Mouse (Mus musculus) limb, embryonic 13.5 days (tissue): ENCODE results near the gene Pheta1. TPM values are rescaled to one million over a fixed set of nuclear protein-coding genes. Genes with fewer than 3 reads are reported as not detected.

ENCODE experiments used
- ATAC-seq: fragments of 200-750 bp; cut with Nextera tagmentation; 2 replicates; pipeline ENCODE4 v1.8.0; 2017; ENCODE audit warnings: low read depth, moderate number of reproducible peaks, moderate TSS enrichment; ENCODE audit not compliant: low FRiP score
- H3K27ac ChIP-seq: fragments of 300-500 bp; sonication (generic); 2 replicates; pipeline ENCODE4 v1.5.1; 2015; ENCODE audit warnings: inconsistent platforms, mild to moderate bottlenecking, moderate library complexity
- H3K27me3 ChIP-seq: fragments of 300-500 bp; sonication (generic); 2 replicates; pipeline ENCODE4 v1.6.1; 2015; ENCODE audit warnings: mild to moderate bottlenecking, inconsistent platforms
- H3K36me3 ChIP-seq: fragments of 300-500 bp; sonication (generic); 2 replicates; pipeline ENCODE4 v1.6.1; 2015; ENCODE audit warnings: inconsistent platforms, mild to moderate bottlenecking, moderate library complexity
- H3K4me1 ChIP-seq: fragments of 300-500 bp; sonication (generic); 2 replicates; pipeline ENCODE4 v1.6.1; 2015; ENCODE audit warnings: inconsistent platforms
- H3K4me2 ChIP-seq: fragments of 300-500 bp; sonication (generic); replicated peaks from 2 replicates; pipeline ENCODE4 v1.6.1; 2015; ENCODE audit warnings: inconsistent platforms, mild to moderate bottlenecking, moderate library complexity
- H3K4me3 ChIP-seq: fragments of 300-500 bp; sonication (generic); 2 replicates; pipeline ENCODE4 v1.5.1; 2015; ENCODE audit warnings: moderate library complexity, mild to moderate bottlenecking, inconsistent platforms
- H3K9ac ChIP-seq: fragments of 300-500 bp; sonication (generic); 2 replicates; pipeline ENCODE4 v1.6.1; 2015; ENCODE audit warnings: mild to moderate bottlenecking, inconsistent platforms
- H3K9me3 ChIP-seq: fragments of 300-500 bp; sonication (generic); 2 replicates; pipeline ENCODE4 v1.6.1; 2016; ENCODE audit warnings: inconsistent platforms
- WGBS: fragments of 180-500 bp; shearing (Covaris S2); methylation state at CpG from one replicate; pipeline ENCODE4 v1.1.7; 2015; 5-methylcytosine and 5-hydroxymethylcytosine counted together
- polyA plus RNA-seq: library from polyadenylated mRNA; unstranded; fragments of >200 nt; fragmentation: Nextera tagmentation; extraction: Ambion mirVana; gene quantifications from 2 replicates; pipeline ENCODE4 v1.2.1, GENCODE M21; 2015

Gene Pheta1
- 38.5 and 43.4 TPM in 2 replicates for polyA plus RNA-seq

- WGBS, result under 1% methylated on average over 42 of the region's 42 CpGs
- peaks cover 31% of the 10 kb centered on the region for H3K36me3 ChIP-seq
These were observed at the start of gene Pheta1 for GRCm38 (mm10) chr5:121848743-121849142. Gene Pheta1 (plus strand): TSS chr5:121848984.

GRCm38 (mm10) chr5:121807186-121807585 lies 41.6 kb upstream of the Pheta1 start:
- Histone ChIP-seq H3K9ac (no peak overlapping the region), H3K4me1 (no peaks in the 10 kb centered on the region), H3K27me3 (no peaks in the 10 kb centered on the region), H3K9me3 (no peaks in the 10 kb centered on the region), H3K27ac (no peak overlapping the region), H3K4me3 (no peak overlapping the region), H3K4me2 (no peak overlapping the region), H3K36me3 (peaks cover 76% of the 10 kb centered on the region)
- WGBS, result 87% methylated on average over 3 of the region's 3 CpGs
- no peak for ATAC-seq

More at GRCm38 (mm10) chr5:121848743-121849142, at the start of gene Pheta1:
- H3K9me3 ChIP-seq, result no peaks in the 10 kb centered on the region
- H3K4me2 ChIP-seq, result peak within 1 kb of the TSS; percentile 76
- H3K27ac ChIP-seq, result peak within 1 kb of the TSS; percentile 61
- H3K9ac ChIP-seq, result peak within 1 kb of the TSS; percentile 88
- peaks cover 30% of the 10 kb centered on the region for H3K4me1 ChIP-seq
- H3K4me3 ChIP-seq, result peak within 1 kb of the TSS; percentile 88
- H3K27me3 ChIP-seq, result peaks cover 19% of the 10 kb centered on the region
- peak; percentile 92 for ATAC-seq

DNA sequence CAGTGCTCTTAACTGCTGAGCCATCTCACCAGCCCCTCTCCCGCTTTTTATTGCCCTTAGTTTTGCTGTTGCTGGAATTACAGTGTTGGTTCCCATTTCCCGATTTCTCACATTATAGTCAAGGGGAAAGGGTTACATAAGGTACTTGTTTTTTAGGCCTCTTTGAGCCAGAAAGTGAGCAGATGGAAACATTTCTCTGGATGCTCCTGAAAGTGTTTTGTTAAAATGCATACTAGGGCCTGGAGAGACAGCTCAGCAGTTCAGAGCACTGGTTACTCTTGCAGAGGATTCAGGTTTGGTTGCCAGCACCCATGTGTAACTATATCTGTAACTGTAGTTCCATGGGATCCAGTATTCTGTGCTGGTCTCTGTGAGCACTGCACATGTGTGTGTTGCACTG lies 40.6 kb upstream of the Pheta1 start:
- no peak overlapping the region for H3K9ac ChIP-seq
- no peaks in the 10 kb centered on the region for H3K27me3 ChIP-seq
- H3K36me3 ChIP-seq, result peaks cover 76% of the 10 kb centered on the region
- H3K27ac ChIP-seq, result no peak overlapping the region
- no peak for ATAC-seq
- no peaks in the 10 kb centered on the region for H3K9me3 ChIP-seq
- H3K4me1 ChIP-seq, result no peaks in the 10 kb centered on the region
- WGBS, result 86% methylated on average over 2 of the region's 2 CpGs
- H3K4me3 ChIP-seq, result no peak overlapping the region
- H3K4me2 ChIP-seq, result no peak overlapping the region

DNA sequence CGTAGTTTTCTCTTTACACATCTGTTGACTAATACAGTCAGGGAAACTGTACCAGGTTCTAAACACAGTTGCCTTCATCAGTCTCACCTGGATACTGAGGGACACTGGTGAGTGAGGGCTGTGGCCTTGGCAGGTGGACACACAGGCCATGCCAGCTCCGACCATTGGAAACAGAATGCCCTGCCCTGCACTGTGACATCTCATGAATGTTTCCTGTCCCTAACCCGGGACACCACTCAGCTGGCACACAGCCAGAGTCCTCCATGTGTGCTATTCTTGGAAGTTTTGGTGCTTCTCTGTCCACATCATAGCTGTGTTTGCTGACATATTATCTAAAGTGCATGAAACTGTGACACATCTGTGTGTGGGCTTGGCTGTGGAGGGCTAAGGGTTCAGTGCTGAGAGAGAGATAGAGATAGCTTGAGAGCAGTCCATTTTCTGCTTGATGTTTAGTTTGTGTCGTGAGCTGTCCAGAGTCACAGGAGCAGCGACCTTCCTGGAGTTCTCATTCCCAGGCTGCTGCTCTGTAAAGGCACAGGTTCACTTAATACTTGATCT lies 39.0 kb upstream of the Pheta1 start:
- H3K36me3 ChIP-seq, result peaks cover 74% of the 10 kb centered on the region
- WGBS, result 84% methylated on average over 5 of the region's 5 CpGs
- ATAC-seq, result no peak
- no peaks in the 10 kb centered on the region for H3K9me3 ChIP-seq
- no peak overlapping the region for H3K9ac ChIP-seq
- no peaks in the 10 kb centered on the region for H3K4me1 ChIP-seq
- no peak overlapping the region for H3K27ac ChIP-seq
- no peak overlapping the region for H3K4me2 ChIP-seq
- no peaks in the 10 kb centered on the region for H3K27me3 ChIP-seq
- no peak overlapping the region for H3K4me3 ChIP-seq

GRCm38 (mm10) chr5:121810331-121811151 lies 38.2 kb upstream of the Pheta1 start:
- H3K4me2 ChIP-seq, result no peak overlapping the region
- 88% methylated on average over 17 of the region's 17 CpGs for WGBS
- H3K9ac ChIP-seq, result no peak overlapping the region
- peaks cover 77% of the 10 kb centered on the region for H3K36me3 ChIP-seq
- ATAC-seq, result no peak
- H3K9me3 ChIP-seq, result no peaks in the 10 kb centered on the region
- H3K27me3 ChIP-seq, result no peaks in the 10 kb centered on the region
- no peak overlapping the region for H3K27ac ChIP-seq
- H3K4me3 ChIP-seq, result no peak overlapping the region
- H3K4me1 ChIP-seq, result no peaks in the 10 kb centered on the region

DNA sequence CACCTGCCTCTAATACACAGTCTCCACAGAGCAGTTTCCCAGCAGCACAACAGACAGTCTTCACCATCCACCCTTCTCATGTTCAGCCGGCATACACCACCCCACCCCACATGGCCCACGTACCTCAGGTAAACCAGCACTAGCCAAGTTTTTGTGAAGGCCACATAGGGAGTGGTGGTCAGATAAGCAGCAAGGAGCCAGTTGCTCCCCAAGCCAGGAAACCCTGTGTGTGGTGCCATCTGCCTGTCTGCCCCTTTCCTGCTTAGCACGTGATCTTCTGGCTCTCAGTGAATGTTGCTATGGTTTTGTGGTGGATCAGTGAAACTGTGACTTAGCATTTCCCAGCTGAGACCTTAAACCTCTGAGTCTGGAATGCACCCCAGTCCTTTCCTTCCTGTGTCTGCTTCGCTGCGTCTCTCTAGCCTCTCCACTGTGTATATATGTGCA lies 37.3 kb upstream of the Pheta1 start:
- 88% methylated on average over 5 of the region's 5 CpGs for WGBS
- Histone ChIP-seq H3K27ac (no peak overlapping the region; the same call in 1 of the 2 replicates), H3K9ac (no peak overlapping the region), H3K4me2 (no peak overlapping the region), H3K36me3 (peaks cover 80% of the 10 kb centered on the region), H3K4me1 (no peaks in the 10 kb centered on the region), H3K4me3 (no peak overlapping the region), H3K9me3 (no peaks in the 10 kb centered on the region), H3K27me3 (no peaks in the 10 kb centered on the region)
- ATAC-seq, result no peak

DNA sequence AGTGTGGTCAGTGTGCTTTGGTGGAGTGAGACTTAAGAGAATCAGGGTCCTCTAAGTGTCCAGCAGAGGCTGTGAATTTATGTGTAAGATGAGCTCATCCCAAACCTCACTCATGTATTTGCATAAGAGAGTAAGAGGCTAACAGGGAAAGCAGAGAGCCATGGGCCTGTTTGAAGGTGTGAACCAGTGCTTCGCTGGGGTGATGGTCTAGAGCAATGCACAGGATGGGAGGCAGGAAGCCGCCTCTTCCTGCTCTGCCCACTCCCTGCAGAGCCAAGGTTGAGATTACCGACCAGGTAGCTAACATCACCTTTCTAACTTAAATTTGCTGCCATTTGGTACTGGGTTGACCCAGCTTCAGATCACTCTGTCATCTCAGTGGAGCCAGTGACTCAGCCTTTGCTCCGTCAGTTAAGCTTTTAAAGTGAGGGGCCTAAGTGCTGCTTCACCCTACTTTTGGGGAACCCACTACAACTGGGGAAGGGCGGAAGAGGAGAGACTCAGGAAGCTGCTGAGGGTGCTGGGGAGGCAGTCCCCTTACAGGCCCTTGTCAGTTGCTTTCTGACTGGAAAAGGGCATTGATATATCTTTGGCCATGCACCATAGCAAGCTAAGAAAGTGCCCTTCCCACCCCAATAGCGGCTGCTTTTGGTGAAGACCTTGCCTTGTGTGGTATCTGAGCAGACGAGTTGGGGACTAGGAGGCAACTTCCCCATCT lies 36.1 kb upstream of the Pheta1 start:
- H3K9me3 ChIP-seq, result no peaks in the 10 kb centered on the region
- H3K4me1 ChIP-seq, result no peaks in the 10 kb centered on the region
- no peak for ATAC-seq
- no peak overlapping the region; the same call in 1 of the 2 replicates for H3K27ac ChIP-seq
- peaks cover 86% of the 10 kb centered on the region for H3K36me3 ChIP-seq
- H3K4me2 ChIP-seq, result no peak overlapping the region
- H3K9ac ChIP-seq, result no peak overlapping the region
- WGBS, result 84% methylated on average over 7 of the region's 7 CpGs
- no peaks in the 10 kb centered on the region for H3K27me3 ChIP-seq
- H3K4me3 ChIP-seq, result no peak overlapping the region

GRCm38 (mm10) chr5:121813744-121814143 lies 35.0 kb upstream of the Pheta1 start:
- no peak overlapping the region for H3K4me2 ChIP-seq
- H3K27ac ChIP-seq, result peak overlapping the region; percentile 52; the same call in 1 of the 2 replicates
- no peaks in the 10 kb centered on the region for H3K9me3 ChIP-seq
- WGBS, result 94% methylated on average over 10 of the region's 10 CpGs
- no peak overlapping the region for H3K9ac ChIP-seq
- no peaks in the 10 kb centered on the region for H3K27me3 ChIP-seq
- H3K4me1 ChIP-seq, result no peaks in the 10 kb centered on the region
- ATAC-seq, result no peak
- H3K36me3 ChIP-seq, result peaks cover 88% of the 10 kb centered on the region
- H3K4me3 ChIP-seq, result no peak overlapping the region

GRCm38 (mm10) chr5:121815067-121815466 lies 33.7 kb upstream of the Pheta1 start:
- Histone ChIP-seq H3K36me3 (peaks cover 96% of the 10 kb centered on the region), H3K27ac (no peak overlapping the region), H3K4me1 (no peaks in the 10 kb centered on the region), H3K9ac (no peak overlapping the region), H3K4me3 (no peak overlapping the region), H3K4me2 (no peak overlapping the region), H3K9me3 (no peaks in the 10 kb centered on the region), H3K27me3 (no peaks in the 10 kb centered on the region)
- 57% methylated on average over 3 of the region's 3 CpGs for WGBS
- ATAC-seq, result peak; percentile 45; the same call in 1 of the 2 replicates

GRCm38 (mm10) chr5:121815867-121816380 lies 32.9 kb upstream of the Pheta1 start:
- H3K36me3 ChIP-seq, result peaks cover 96% of the 10 kb centered on the region
- H3K9ac ChIP-seq, result no peak overlapping the region
- no peak overlapping the region for H3K4me2 ChIP-seq
- no peaks in the 10 kb centered on the region for H3K4me1 ChIP-seq
- H3K4me3 ChIP-seq, result no peak overlapping the region
- no peaks in the 10 kb centered on the region for H3K9me3 ChIP-seq
- 90% methylated on average over 8 of the region's 8 CpGs for WGBS
- no peak for ATAC-seq
- H3K27ac ChIP-seq, result no peak overlapping the region
- H3K27me3 ChIP-seq, result no peaks in the 10 kb centered on the region

DNA sequence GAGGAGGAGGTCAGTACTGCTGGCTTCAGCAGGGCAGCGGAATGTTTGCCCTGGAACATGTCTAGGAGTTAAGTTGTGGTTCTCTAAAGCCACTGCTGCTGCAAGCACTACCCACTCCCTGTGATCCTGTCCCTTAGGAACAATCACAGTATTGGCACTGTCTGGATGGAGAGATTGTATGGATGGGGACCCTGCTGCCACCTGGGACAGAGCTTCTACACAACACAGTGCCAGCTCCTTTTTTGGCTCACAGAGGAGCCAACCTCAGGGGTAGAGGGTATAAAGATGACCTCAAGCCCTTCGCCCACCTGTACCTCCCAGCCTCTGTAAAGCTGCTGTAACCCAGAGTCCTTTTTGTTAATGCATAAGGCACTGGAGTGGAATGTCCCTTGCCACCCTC lies 32.2 kb upstream of the Pheta1 start:
- Histone ChIP-seq H3K27ac (no peak overlapping the region), H3K27me3 (no peaks in the 10 kb centered on the region), H3K9me3 (no peaks in the 10 kb centered on the region), H3K4me3 (no peak overlapping the region), H3K9ac (no peak overlapping the region), H3K4me1 (no peaks in the 10 kb centered on the region), H3K36me3 (peaks cover 96% of the 10 kb centered on the region), H3K4me2 (no peak overlapping the region)
- 94% methylated on average over 2 of the region's 2 CpGs for WGBS
- ATAC-seq, result no peak

GRCm38 (mm10) chr5:121817551-121817950 lies 31.2 kb upstream of the Pheta1 start:
- Histone ChIP-seq H3K36me3 (peaks cover 88% of the 10 kb centered on the region), H3K27me3 (no peaks in the 10 kb centered on the region), H3K9ac (no peak overlapping the region), H3K4me2 (no peak overlapping the region), H3K9me3 (no peaks in the 10 kb centered on the region), H3K4me3 (no peak overlapping the region), H3K27ac (no peak overlapping the region), H3K4me1 (peaks cover under 1% of the 10 kb centered on the region; the same call in 1 of the 2 replicates)
- ATAC-seq, result no peak
- 90% methylated on average over 9 of the region's 9 CpGs for WGBS
